Mouse (Mus musculus) myocyte (in vitro differentiated cells): Measurements from ENCODE around the gene Mrpl4.

ENCODE experiments used
- CEBPB ChIP-seq: IDR thresholded peaks from 2 replicates; pipeline ENCODE4 v1.6.1; 2011; ENCODE audit warnings: mild to moderate bottlenecking, moderate library complexity; ENCODE audit not compliant: poor library complexity, insufficient read depth, severe bottlenecking
- E2F4 ChIP-seq: IDR thresholded peaks from one replicate; pipeline ENCODE4 v1.6.1; 2011; ENCODE audit warnings: mild to moderate bottlenecking, control low read depth, moderate library complexity; ENCODE audit not compliant: insufficient read depth
- MAX ChIP-seq: IDR thresholded peaks from one replicate; pipeline ENCODE4 v1.6.1; 2011; ENCODE audit warnings: low read depth, mild to moderate bottlenecking, control low read depth
- MYOG ChIP-seq, 3 experiments: IDR thresholded peaks; one replicate each; pipeline ENCODE4 v1.6.1; 2011; ENCODE audit warnings: control low read depth in 2 of 3, low read depth in 2 of 3, mild to moderate bottlenecking in 2 of 3; ENCODE audit not compliant: insufficient read length in 2 of 3, control insufficient read depth in 1 of 3, insufficient read depth in 1 of 3
- POLR2A ChIP-seq: IDR thresholded peaks from one replicate; pipeline ENCODE4 v1.6.1; 2011; ENCODE audit warnings: low read depth, mild to moderate bottlenecking, control low read depth, moderate library complexity; ENCODE audit not compliant: insufficient read length
- REST ChIP-seq: IDR thresholded peaks from one replicate; pipeline ENCODE4 v1.6.1; 2011; ENCODE audit warnings: mild to moderate bottlenecking, control low read depth, moderate library complexity; ENCODE audit not compliant: insufficient read depth, insufficient read length
- TCF12 ChIP-seq: IDR thresholded peaks from one replicate; pipeline ENCODE4 v1.6.1; 2011; ENCODE audit warnings: mild to moderate bottlenecking, control low read depth; ENCODE audit not compliant: poor library complexity, insufficient read depth, severe bottlenecking
- USF1 ChIP-seq: IDR thresholded peaks from one replicate; pipeline ENCODE4 v1.6.1; 2011; ENCODE audit warnings: low read depth, mild to moderate bottlenecking, control low read depth, moderate library complexity

GRCm38 (mm10) chr9:21031896-21032351, 29.4 kb downstream of the Mrpl4 start, which contains the start of gene Icam5:
- no peak for TF ChIP-seq MYOG (IDR thresholded peaks at IDR 0.05; ENCODE audit: control insufficient read depth in 1 of 3, insufficient read depth in 1 of 3, insufficient read length in 2 of 3, low read depth in 2 of 3)
- TF ChIP-seq REST, result no peak
- TF ChIP-seq POLR2A, result no peak
- no peak for TF ChIP-seq MAX
- no peak for TF ChIP-seq CEBPB
- no peak for TF ChIP-seq USF1
- TF ChIP-seq TCF12, result no peak
- no peak for TF ChIP-seq E2F4
